Mouse (Mus musculus): Measurements from ENCODE around the gene Dnajc4. TPM values are rescaled to one million over a fixed set of nuclear protein-coding genes. Genes with fewer than 3 reads are reported as not detected.

Dnajc4 gene
- total and polyA plus RNA-seq, 3 experiments, result 45.6 to 57.6 (median 57.4) TPM

DNA sequence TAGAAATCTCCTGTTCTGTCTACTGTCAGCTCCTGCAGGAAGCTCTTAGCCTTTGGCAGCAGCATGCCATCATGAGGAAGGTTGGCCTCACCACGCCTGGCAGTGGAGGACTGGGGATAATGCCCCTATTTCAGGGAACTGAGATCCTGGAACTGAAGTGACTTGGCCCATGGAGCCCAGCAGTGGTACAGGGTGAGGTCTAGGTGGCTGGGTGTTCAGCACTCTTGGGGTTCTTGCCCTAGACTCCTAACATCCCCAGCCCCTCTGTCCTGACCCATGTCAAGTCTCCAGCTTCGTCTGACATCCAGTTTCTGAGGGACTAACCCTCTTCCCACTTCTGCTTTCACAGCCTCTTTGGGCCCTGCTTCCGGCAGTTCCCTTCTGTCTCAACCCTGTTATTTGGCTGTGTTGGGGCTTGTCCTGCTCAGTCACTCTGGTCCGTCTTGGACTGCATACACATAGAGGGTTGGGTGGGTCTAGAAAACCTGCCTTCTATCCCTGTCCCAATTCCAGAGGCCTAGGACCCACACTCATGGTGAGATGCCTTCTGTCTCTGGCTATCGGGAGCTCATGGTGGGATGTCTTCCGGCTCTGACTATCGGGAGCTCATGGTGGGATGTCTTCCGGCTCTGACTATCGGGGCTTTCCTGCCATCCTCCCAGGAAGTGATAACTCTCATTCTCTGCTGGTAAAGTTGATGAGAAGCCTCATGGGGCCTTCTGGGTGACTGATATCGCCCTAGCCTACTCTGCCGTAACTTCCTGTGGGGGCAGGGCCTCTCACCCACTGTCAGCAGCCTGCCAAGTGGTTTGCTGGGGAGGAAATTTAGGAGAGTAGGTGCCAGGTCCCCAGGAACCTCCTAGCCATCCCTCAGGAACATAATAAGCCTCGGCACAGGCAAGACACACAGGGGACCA, 25.4 kb upstream of the Dnajc4 start:
- H3K79me2 ChIP-seq (replicated peaks; ENCODE audit: control insufficient read depth, insufficient read depth, low read length), result no peaks in the 10 kb centered on the region
- H3K4me1 ChIP-seq (ENCODE audit: control insufficient read depth, insufficient read depth, low read length), result no peaks in the 10 kb centered on the region; the same call in 1 of the 2 replicates
- H3K36me3 ChIP-seq (ENCODE audit: control insufficient read depth, insufficient read depth, low read length), result no peaks in the 10 kb centered on the region
- TF ChIP-seq POLR2A (IDR thresholded peaks at IDR 0.05; ENCODE audit: insufficient read depth, low read depth, low read length), result no peak
- no peak for TF ChIP-seq CTCF (IDR thresholded peaks at IDR 0.05)
- TF ChIP-seq EP300 (IDR thresholded peaks at IDR 0.05; ENCODE audit: insufficient read depth, low read depth, low read length), result no peak
- H3K27me3 ChIP-seq (ENCODE audit: control insufficient read depth, insufficient read depth, low read length), result no peaks in the 10 kb centered on the region
- intact Hi-C loops (cut with DNase I), result no loop called here
- DNase-seq, result peak; percentile 23 to 45
- WGBS, result 51% methylated on average over 12 of the region's 12 CpGs
- H3K4me3 ChIP-seq, result no peak overlapping the region
- no peak overlapping the region for H3K9ac ChIP-seq (ENCODE audit: low read depth, low read length)
- H3K27ac ChIP-seq, result no peak overlapping the region; the same call in 1 of the 2 replicates

DNA sequence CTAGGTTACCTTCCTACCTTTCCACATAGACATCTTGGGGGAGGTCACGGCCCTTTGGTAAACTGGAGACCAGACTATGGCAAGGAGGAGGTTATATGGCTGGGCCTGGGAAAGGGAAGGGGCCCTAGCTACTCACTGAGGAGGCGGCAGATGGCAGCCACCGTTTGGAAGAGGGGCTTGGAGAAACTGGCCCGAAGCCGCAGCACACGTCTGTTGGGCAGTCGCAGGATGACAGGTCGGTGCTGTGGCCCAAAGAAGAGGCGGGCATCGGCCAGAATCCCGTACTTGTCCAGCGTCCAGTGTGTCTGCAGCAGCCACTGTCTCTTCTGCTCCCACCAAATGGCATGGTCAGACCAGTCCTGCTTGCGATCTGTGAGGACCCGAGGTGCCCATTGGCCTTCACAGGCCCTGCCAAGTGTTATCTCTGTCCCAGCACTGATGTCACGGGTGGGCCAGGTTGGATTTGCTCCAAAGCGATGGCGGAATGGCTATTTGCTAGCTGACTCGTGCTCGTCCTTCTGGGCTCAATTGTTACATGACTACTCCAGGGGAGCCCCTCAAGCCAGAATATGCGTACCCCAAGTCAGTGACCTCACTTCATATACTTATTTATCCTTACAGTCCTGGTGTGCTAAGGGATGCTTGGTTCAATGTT, 22.2 kb upstream of the Dnajc4 start:
- Histone ChIP-seq H3K4me3 (no peak overlapping the region), H3K79me2 (replicated peaks; ENCODE audit: control insufficient read depth, insufficient read depth, low read length) (no peaks in the 10 kb centered on the region), H3K27ac (no peak overlapping the region), H3K9ac (ENCODE audit: low read depth, low read length) (no peak overlapping the region), H3K36me3 (ENCODE audit: control insufficient read depth, insufficient read depth, low read length) (no peaks in the 10 kb centered on the region), H3K27me3 (ENCODE audit: control insufficient read depth, insufficient read depth, low read length) (no peaks in the 10 kb centered on the region), H3K4me1 (ENCODE audit: control insufficient read depth, insufficient read depth, low read length) (no peaks in the 10 kb centered on the region)
- 86% methylated on average over 20 of the region's 20 CpGs for WGBS
- intact Hi-C loops (cut with DNase I), result no loop called here
- DNase-seq, result no peak
- no peak for TF ChIP-seq CTCF (IDR thresholded peaks at IDR 0.05)
- no peak for TF ChIP-seq POLR2A (IDR thresholded peaks at IDR 0.05; ENCODE audit: insufficient read depth, low read depth, low read length)
- no peak for TF ChIP-seq EP300 (IDR thresholded peaks at IDR 0.05; ENCODE audit: insufficient read depth, low read depth, low read length)

DNA sequence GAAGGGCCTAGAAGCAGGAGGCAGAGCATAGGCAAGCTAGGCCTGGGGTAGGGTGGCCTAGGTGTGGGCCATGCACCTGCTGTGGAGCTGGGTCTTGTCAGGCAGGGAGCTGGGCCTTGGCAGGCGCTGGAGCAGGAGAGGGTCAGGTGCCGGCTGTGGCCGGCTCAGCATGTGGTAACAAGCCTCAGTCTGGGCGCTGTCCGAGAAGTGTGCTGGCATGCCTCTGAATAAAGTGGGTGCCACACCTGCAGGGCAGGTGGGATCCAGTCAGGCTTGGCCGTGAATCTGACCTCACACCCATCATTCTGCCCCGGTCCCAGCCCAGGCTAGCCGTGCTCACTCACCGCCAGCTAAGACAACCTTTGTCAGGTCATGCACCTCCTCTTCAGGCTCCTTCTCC, 21.6 kb upstream of the Dnajc4 start:
- no peak for TF ChIP-seq EP300 (IDR thresholded peaks at IDR 0.05; ENCODE audit: insufficient read depth, low read depth, low read length)
- TF ChIP-seq CTCF (IDR thresholded peaks at IDR 0.05), result no peak
- no peak for TF ChIP-seq POLR2A (IDR thresholded peaks at IDR 0.05; ENCODE audit: insufficient read depth, low read depth, low read length)
- Histone ChIP-seq H3K36me3 (ENCODE audit: control insufficient read depth, insufficient read depth, low read length) (no peaks in the 10 kb centered on the region), H3K27me3 (ENCODE audit: control insufficient read depth, insufficient read depth, low read length) (no peaks in the 10 kb centered on the region), H3K4me3 (no peak overlapping the region), H3K9ac (ENCODE audit: low read depth, low read length) (no peak overlapping the region), H3K79me2 (replicated peaks; ENCODE audit: control insufficient read depth, insufficient read depth, low read length) (no peaks in the 10 kb centered on the region), H3K27ac (no peak overlapping the region), H3K4me1 (ENCODE audit: control insufficient read depth, insufficient read depth, low read length) (no peaks in the 10 kb centered on the region)
- intact Hi-C loops (cut with DNase I), result no loop called here
- no peak for DNase-seq
- 91% methylated on average over 9 of the region's 9 CpGs for WGBS

DNA sequence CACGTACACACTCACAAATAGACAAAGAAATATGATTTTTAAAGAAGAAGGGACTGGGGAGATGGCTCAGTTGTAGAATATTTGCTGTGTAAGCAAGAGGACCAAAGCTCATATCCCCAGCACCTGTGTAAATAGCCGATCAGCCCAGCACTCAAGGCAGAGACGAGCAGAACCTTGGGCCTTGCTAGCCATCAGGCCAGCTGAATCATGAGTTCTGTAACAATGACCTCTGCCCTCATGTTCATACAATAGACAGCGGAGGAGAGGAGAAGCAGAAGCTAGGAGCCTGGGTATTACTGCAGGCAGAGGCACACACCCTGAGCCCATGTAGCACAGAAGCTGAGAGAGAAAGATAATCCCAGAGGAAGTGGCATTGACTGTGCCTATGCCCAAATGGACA, 20.1 kb upstream of the Dnajc4 start:
- Histone ChIP-seq H3K36me3 (ENCODE audit: control insufficient read depth, insufficient read depth, low read length) (no peaks in the 10 kb centered on the region), H3K79me2 (replicated peaks; ENCODE audit: control insufficient read depth, insufficient read depth, low read length) (no peaks in the 10 kb centered on the region), H3K27ac (no peak overlapping the region), H3K27me3 (ENCODE audit: control insufficient read depth, insufficient read depth, low read length) (no peaks in the 10 kb centered on the region), H3K4me3 (no peak overlapping the region), H3K4me1 (ENCODE audit: control insufficient read depth, insufficient read depth, low read length) (no peaks in the 10 kb centered on the region), H3K9ac (ENCODE audit: low read depth, low read length) (no peak overlapping the region)
- DNase-seq, result no peak
- intact Hi-C loops (cut with DNase I), result no loop called here
- TF ChIP-seq CTCF (IDR thresholded peaks at IDR 0.05) (no peak), EP300 (IDR thresholded peaks at IDR 0.05; ENCODE audit: insufficient read depth, low read depth, low read length) (no peak), POLR2A (IDR thresholded peaks at IDR 0.05; ENCODE audit: insufficient read depth, low read depth, low read length) (no peak)
- WGBS, result 88% methylated on average over 4 of the region's 4 CpGs

DNA sequence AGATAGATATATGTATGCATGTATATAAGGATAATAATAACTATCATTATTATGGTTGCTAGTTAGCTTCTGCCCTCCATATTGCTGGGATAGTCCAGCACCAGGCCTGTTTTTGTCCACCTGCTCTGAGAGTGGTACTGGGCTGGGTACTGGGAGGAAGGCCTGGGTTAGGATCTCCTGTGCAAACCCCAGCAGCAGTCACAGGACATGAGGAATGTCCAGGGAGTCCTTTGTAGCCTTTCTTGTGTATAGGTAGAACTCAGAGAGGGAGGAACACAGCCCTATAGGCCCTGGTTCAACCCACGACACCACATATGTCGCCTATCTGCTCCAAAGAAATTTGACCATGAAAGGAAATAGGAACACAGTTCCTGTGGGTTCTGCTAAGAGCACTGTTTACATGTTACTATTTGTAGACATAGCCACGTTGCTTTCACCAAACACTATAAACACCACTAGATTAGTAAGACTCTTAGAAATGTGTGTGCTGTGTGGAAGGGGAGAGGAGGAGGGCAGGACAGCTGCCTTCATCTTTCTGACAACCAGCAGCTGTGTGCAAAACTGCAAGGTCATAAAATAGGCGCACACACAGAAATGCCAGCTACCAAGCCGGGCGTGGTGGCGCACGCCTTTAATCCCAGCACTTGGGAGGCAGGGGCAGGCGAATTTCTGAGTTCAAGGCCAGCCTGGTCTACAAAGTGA, 14.7 kb upstream of the Dnajc4 start:
- WGBS, result 81% methylated on average over 9 of the region's 9 CpGs
- no peak for TF ChIP-seq POLR2A (IDR thresholded peaks at IDR 0.05; ENCODE audit: insufficient read depth, low read depth, low read length)
- TF ChIP-seq EP300 (IDR thresholded peaks at IDR 0.05; ENCODE audit: insufficient read depth, low read depth, low read length), result no peak
- TF ChIP-seq CTCF (IDR thresholded peaks at IDR 0.05), result no peak
- peaks cover 5% of the 10 kb centered on the region; the same call in 1 of the 2 replicates for H3K4me1 ChIP-seq (ENCODE audit: control insufficient read depth, insufficient read depth, low read length)
- H3K36me3 ChIP-seq (ENCODE audit: control insufficient read depth, insufficient read depth, low read length), result no peaks in the 10 kb centered on the region
- intact Hi-C loops (cut with DNase I), result no loop called here
- no peak overlapping the region for H3K9ac ChIP-seq (ENCODE audit: low read depth, low read length)
- H3K79me2 ChIP-seq (replicated peaks; ENCODE audit: control insufficient read depth, insufficient read depth, low read length), result no peaks in the 10 kb centered on the region
- DNase-seq, result no peak
- H3K4me3 ChIP-seq, result no peak overlapping the region
- no peak overlapping the region for H3K27ac ChIP-seq
- H3K27me3 ChIP-seq (ENCODE audit: control insufficient read depth, insufficient read depth, low read length), result no peaks in the 10 kb centered on the region
